Mouse (Mus musculus) testis, adult 2 months (tissue): ENCODE measurements around the gene Mrps12.

Experiments
- CTCF ChIP-seq: fragments of 200-500 bp; IDR thresholded peaks from 2 replicates; pipeline ENCODE4 v1.5.1; 2012; ENCODE audit warnings: low read depth, mild to moderate bottlenecking, inconsistent platforms, low read length, moderate library complexity; ENCODE audit not compliant: control insufficient read depth, insufficient read depth, insufficient replicate concordance
- POLR2A ChIP-seq: fragments of 200-500 bp; IDR thresholded peaks from 2 replicates; pipeline ENCODE4 v1.6.1; 2012; ENCODE audit warnings: low read depth, mild to moderate bottlenecking, inconsistent platforms, low read length, moderate library complexity; ENCODE audit not compliant: control insufficient read depth

- no peak for TF ChIP-seq POLR2A
- no peak for TF ChIP-seq CTCF
These were observed 37.2 kb upstream of the Mrps12 start for GRCm38 (mm10) chr7:28778825-28779224.
